Mouse (Mus musculus) midbrain, embryonic 13.5 days (tissue): Measurements from ENCODE around the gene Lilra5. TPM values are rescaled to one million over a fixed set of nuclear protein-coding genes. Genes with fewer than 3 reads are reported as not detected.
"Not testable (repeated sequence)": the region's sequence is repeated elsewhere in the genome, so short reads cannot be mapped to it uniquely, and the experiment has no call there.

Experiments used
- ATAC-seq: fragments of 200-750 bp; cut with Nextera tagmentation; 2 replicates; pipeline ENCODE4 v1.8.0; 2017; ENCODE audit warnings: mild to moderate bottlenecking, moderate TSS enrichment, moderate library complexity
- H3K27ac ChIP-seq: fragments of 300-500 bp; sonication (generic); 2 replicates; pipeline ENCODE4 v1.5.1; 2015; ENCODE audit warnings: inconsistent platforms, mild to moderate bottlenecking, moderate library complexity
- H3K27me3 ChIP-seq: fragments of 300-500 bp; sonication (generic); 2 replicates; pipeline ENCODE4 v1.6.1; 2015; ENCODE audit warnings: mild to moderate bottlenecking, inconsistent platforms
- H3K36me3 ChIP-seq: fragments of 300-500 bp; sonication (generic); 2 replicates; pipeline ENCODE4 v1.6.1; 2015; ENCODE audit warnings: mild to moderate bottlenecking, inconsistent platforms
- H3K4me1 ChIP-seq: fragments of 300-500 bp; sonication (generic); replicated peaks from 2 replicates; pipeline ENCODE4 v1.6.1; 2015; ENCODE audit warnings: inconsistent platforms
- H3K4me2 ChIP-seq: fragments of 300-500 bp; sonication (generic); replicated peaks from 2 replicates; pipeline ENCODE4 v1.6.1; 2015; ENCODE audit warnings: moderate library complexity, mild to moderate bottlenecking, inconsistent platforms
- H3K4me3 ChIP-seq: fragments of 300-500 bp; sonication (generic); replicated peaks from 2 replicates; pipeline ENCODE4 v1.5.1; 2015; ENCODE audit warnings: mild to moderate bottlenecking, inconsistent platforms
- H3K9ac ChIP-seq: fragments of 300-500 bp; sonication (generic); replicated peaks from 2 replicates; pipeline ENCODE4 v1.6.1; 2015; ENCODE audit warnings: mild to moderate bottlenecking, inconsistent platforms
- H3K9me3 ChIP-seq: fragments of 300-500 bp; sonication (generic); 2 replicates; pipeline ENCODE4 v1.6.1; 2016; ENCODE audit warnings: mild to moderate bottlenecking, inconsistent platforms
- WGBS: fragments of 180-500 bp; shearing (Covaris S2); methylation state at CpG from one replicate; pipeline ENCODE4 v1.1.7; 2015; 5-methylcytosine and 5-hydroxymethylcytosine counted together
- polyA plus RNA-seq: library from polyadenylated mRNA; unstranded; fragments of >200 nt; fragmentation: Nextera tagmentation; extraction: Ambion mirVana; gene quantifications from 2 replicates; pipeline ENCODE4 v1.2.1, GENCODE M21; 2015

The Lilra5 gene
- polyA plus RNA-seq, 1 experiment from 2014 or later, result not detected

DNA sequence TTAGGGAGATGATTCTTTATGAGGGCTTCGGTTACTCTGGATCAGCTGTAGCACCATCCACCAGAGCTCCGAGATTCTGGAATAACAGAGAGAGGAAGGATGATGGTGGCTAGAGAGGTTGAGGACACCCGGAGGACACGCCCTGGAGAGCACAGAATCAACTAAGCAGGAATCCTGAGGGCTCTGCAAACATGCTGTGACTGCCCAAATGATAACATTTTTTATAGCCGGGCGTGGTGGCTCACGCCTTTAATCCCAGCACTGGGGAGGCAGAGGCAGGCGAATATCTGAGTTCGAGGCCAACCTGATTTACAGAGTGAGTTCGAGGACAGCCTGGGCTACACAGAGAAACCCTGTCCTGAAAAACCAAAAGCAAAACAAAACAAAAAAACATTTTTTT lies 37.9 kb downstream of the Lilra5 start:
- H3K36me3 ChIP-seq, H3K4me2 ChIP-seq, H3K9me3 ChIP-seq, H3K4me1 ChIP-seq, H3K9ac ChIP-seq, H3K27ac ChIP-seq, H3K27me3 ChIP-seq, H3K4me3 ChIP-seq, ATAC-seq: not testable (repeated sequence)
- 90% methylated on average over 10 of the region's 10 CpGs for WGBS

DNA sequence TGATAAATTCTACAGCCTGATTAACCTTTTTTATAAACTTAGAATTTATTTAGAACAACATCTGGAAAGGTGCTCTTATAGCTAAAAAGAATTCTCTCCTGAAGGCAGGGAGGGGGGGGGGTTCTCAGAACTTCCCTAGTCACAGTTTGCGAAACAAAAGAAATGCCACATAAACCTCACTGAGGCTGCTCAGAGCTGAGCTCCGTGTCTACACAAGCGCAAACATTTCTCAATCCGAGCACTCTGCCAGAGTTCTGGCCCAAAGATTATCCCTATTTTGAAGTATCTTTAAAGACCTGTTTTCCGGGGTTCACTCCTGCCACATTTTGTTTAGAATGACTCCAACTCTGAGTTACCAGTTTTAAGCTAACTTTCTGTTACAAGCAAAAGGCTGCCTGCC lies 55.1 kb downstream of the Lilra5 start:
- 78% methylated on average over 5 of the region's 5 CpGs for WGBS
- H3K27me3 ChIP-seq, result no peaks in the 10 kb centered on the region
- no peak for ATAC-seq
- no peaks in the 10 kb centered on the region for H3K4me1 ChIP-seq
- no peak overlapping the region for H3K4me3 ChIP-seq
- H3K36me3 ChIP-seq, result no peaks in the 10 kb centered on the region
- H3K9me3 ChIP-seq, result 0 out of 2 replicates have a peak, but pooled peaks cover 2% of the 10 kb centered on the region
- no peak overlapping the region for H3K9ac ChIP-seq
- H3K27ac ChIP-seq, result no peak overlapping the region
- no peak overlapping the region for H3K4me2 ChIP-seq

Other genes with a start within 250 kb of the Lilra5 start
- 1.8 and 2.2 TPM in 2 replicates for gene Lair1, start 174.6 kb upstream of the Lilra5 start, polyA plus RNA-seq
- gene Ttyh1, start 118.3 kb upstream of the Lilra5 start, polyA plus RNA-seq, result 106 and 124 TPM in 2 replicates
- gene Leng8, start 100.7 kb upstream of the Lilra5 start, polyA plus RNA-seq, result 84.4 and 97.1 TPM in 2 replicates
- 4.0 and 4.4 TPM in 2 replicates for gene Leng9, start 87.4 kb upstream of the Lilra5 start, polyA plus RNA-seq
- 5.1 and 5.2 TPM in 2 replicates for gene Cdc42ep5, start 72.9 kb upstream of the Lilra5 start, polyA plus RNA-seq
- not detected in 2 replicates for gene Ncr1, start 100.0 kb downstream of the Lilra5 start, polyA plus RNA-seq
- 0.09 TPM in 1 of 2 replicates, not detected in the other for gene Gp6, start 160.0 kb downstream of the Lilra5 start, polyA plus RNA-seq
- 37.9 and 41.6 TPM in 2 replicates for gene Rdh13, start 207.9 kb downstream of the Lilra5 start, polyA plus RNA-seq
- gene Eps8l1, start 222.9 kb downstream of the Lilra5 start, polyA plus RNA-seq, result 5.5 and 8.2 TPM in 2 replicates